Mouse (Mus musculus) kidney, postnatal 36 days (tissue): ENCODE results near the gene Gm38655.
"Not testable (repeated sequence)": the region's sequence is repeated elsewhere in the genome, so short reads cannot be mapped to it uniquely, and the experiment has no call there.

Experiments used
- DNase-seq, 2 experiments: peaks; one replicate each; pipeline ENCODE4 v3.0.0; 2021 to 2022; ENCODE audit warnings: mixed read lengths in 2 of 2

The Gm38655 gene

GRCm38 (mm10) chr17:25175411-25175810, at the start of gene Gm38655:
TSS of gene Gm38655 (minus strand) at chr17:25175471.
- DNase-seq, result no peak

GRCm38 (mm10) chr17:25224586-25225222, 49.4 kb upstream of the Gm38655 start:
- no peak for DNase-seq

- DNase-seq, result peak in 1 of 2 experiments; percentile 29
These were observed 47.8 kb upstream of the Gm38655 start for GRCm38 (mm10) chr17:25222951-25223601.

- DNase-seq, result not testable (repeated sequence)
These were observed 47.3 kb upstream of the Gm38655 start for GRCm38 (mm10) chr17:25222504-25222940.

GRCm38 (mm10) chr17:25221821-25222503, 46.7 kb upstream of the Gm38655 start:
- peak; percentile 84 to 89 for DNase-seq

GRCm38 (mm10) chr17:25220746-25221145, 45.5 kb upstream of the Gm38655 start:
- peak in 1 of 2 experiments; percentile 47 for DNase-seq

- DNase-seq, result no peak
These were observed 44.4 kb upstream of the Gm38655 start for GRCm38 (mm10) chr17:25219492-25220295.

GRCm38 (mm10) chr17:25218967-25219366, 43.7 kb upstream of the Gm38655 start:
- no peak for DNase-seq

- DNase-seq, result no peak
These were observed 40.2 kb upstream of the Gm38655 start for GRCm38 (mm10) chr17:25215431-25215830.

- no peak for DNase-seq
These were observed 36.4 kb upstream of the Gm38655 start for GRCm38 (mm10) chr17:25211705-25212104.

GRCm38 (mm10) chr17:25210680-25211466, 35.6 kb upstream of the Gm38655 start:
- peak; percentile 71 to 87 for DNase-seq

GRCm38 (mm10) chr17:25210006-25210405, 34.7 kb upstream of the Gm38655 start:
- no peak for DNase-seq

GRCm38 (mm10) chr17:25202401-25202800, 27.1 kb upstream of the Gm38655 start:
- no peak for DNase-seq

GRCm38 (mm10) chr17:25189091-25189490, 13.8 kb upstream of the Gm38655 start:
- peak in 1 of 2 experiments; percentile 13 for DNase-seq

- DNase-seq, result peak; percentile 55 to 84
These were observed 13.1 kb upstream of the Gm38655 start, which contains the start of gene Unkl for GRCm38 (mm10) chr17:25188150-25189031. TSS of gene Unkl (plus strand) at chr17:25188397.

GRCm38 (mm10) chr17:25187784-25188149, 12.5 kb upstream of the Gm38655 start:
- DNase-seq, result no peak

GRCm38 (mm10) chr17:25184961-25185360, 9.7 kb upstream of the Gm38655 start:
- no peak for DNase-seq

GRCm38 (mm10) chr17:25184129-25184691, 8.9 kb upstream of the Gm38655 start, which contains the start of gene BC003965:
TSS of gene BC003965 (plus strand) at chr17:25184554.
- peak; percentile 98 to 99 for DNase-seq

GRCm38 (mm10) chr17:25183232-25183631, 8.0 kb upstream of the Gm38655 start:
- DNase-seq, result peak; percentile 12 to 14

GRCm38 (mm10) chr17:25172558-25172957, 2.7 kb downstream of the Gm38655 start:
- no peak for DNase-seq
